ENCODE assay signal across 8 mouse cellular contexts in the genomic region with DNA sequence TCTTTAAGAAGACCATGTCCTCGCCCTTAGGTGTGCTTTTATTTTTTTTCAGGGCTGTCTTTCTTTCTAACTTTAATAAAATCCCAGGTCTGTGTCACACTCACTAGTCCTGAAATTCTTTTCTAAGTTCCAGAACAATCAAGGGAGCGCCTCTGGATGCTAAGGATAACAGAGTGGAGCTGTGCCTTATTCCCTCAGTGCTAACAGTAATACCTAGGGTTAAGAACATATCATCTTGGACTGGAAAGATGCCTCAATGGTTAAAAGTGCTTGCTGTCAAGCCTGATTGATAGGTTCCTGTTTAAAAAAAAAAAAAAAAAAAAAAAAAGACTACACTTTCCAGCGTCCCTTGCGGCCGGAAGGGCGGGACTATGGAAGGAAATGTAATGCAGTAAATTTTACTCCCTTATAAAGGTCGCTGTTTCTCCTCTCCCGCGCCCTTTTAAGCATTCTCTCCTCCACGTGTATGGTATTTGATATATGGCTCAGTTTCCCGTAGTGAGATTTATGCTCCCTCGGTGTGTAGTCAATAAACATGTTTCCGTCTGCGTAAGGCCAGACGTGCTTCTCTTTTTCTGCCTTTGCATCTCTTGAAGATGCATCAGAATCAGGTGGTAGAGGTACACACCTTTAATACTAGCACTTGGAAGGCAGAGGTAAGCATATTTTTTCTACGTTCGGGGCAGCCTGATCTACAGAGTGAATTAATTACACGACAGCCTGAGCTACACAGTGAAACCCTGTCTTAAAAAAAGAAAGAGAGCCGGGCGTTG. TPM values are rescaled to one million over a fixed set of nuclear protein-coding genes. Genes with fewer than 3 reads are reported as not detected.
DNase-seq lines count a peak whose midpoint lies in the region; ATAC-seq lines count a peak whose summit lies in the region.

No protein-coding gene starts in this region.

- 18% methylated on average over 20 of the region's 20 CpGs for WGBS in forebrain, embryonic 16.5 days
- WGBS in hindbrain, embryonic 12.5 days = 21% methylated on average over 20 of the region's 20 CpGs

- H3K4me3 ChIP-seq in forebrain, embryonic 16.5 days (replicated peaks; ENCODE audit: low read length) = peak overlapping the region; percentile 64
- H3K4me3 ChIP-seq in hindbrain, embryonic 12.5 days = peak overlapping the region; percentile 55

- no peaks in the 10 kb centered on the region for H3K27me3 ChIP-seq in forebrain, embryonic 16.5 days (replicated peaks; ENCODE audit: control insufficient read depth, insufficient read depth, low read length)
- no peaks in the 10 kb centered on the region for H3K27me3 ChIP-seq in hindbrain, embryonic 12.5 days

- H3K9ac ChIP-seq in forebrain, embryonic 16.5 days (replicated peaks; ENCODE audit: low read depth, low read length) = peak overlapping the region; percentile 68
- H3K9ac ChIP-seq in hindbrain, embryonic 12.5 days = peak overlapping the region; percentile 64

- peak; percentile 89 for ATAC-seq in forebrain, embryonic 16.5 days
- peak; percentile 58 for ATAC-seq in hindbrain, embryonic 12.5 days (ENCODE audit: low FRiP score)

- H3K4me2 ChIP-seq in forebrain, embryonic 16.5 days (ENCODE audit: low read length) = peak overlapping the region; percentile 55
- H3K4me2 ChIP-seq in hindbrain, embryonic 12.5 days (replicated peaks) = peak overlapping the region; percentile 50

- DNase-seq in MEL-GATA-1-ER (ENCODE audit: extremely low read depth, low read depth) = peak; percentile 69
- peak; percentile 57 for DNase-seq in cerebellum, adult 11-12 months
- peak; percentile 43 to 56 for DNase-seq in layer of hippocampus, postnatal 14 days (ENCODE audit: low spot score in 2 of 2)
- DNase-seq in lung, postnatal 14 days = peak; percentile 58
- DNase-seq in retina, embryonic 14.5 days (ENCODE audit: low spot score) = peak; percentile 61
- peak; percentile 77 for DNase-seq in thymus, postnatal 4 days

- peak overlapping the region; percentile 76 for H3K27ac ChIP-seq in forebrain, embryonic 16.5 days (ENCODE audit: low read length)
- H3K27ac ChIP-seq in hindbrain, embryonic 12.5 days = peak overlapping the region; percentile 67; the same call in 1 of the 2 replicates

- H3K4me1 ChIP-seq in forebrain, embryonic 16.5 days (replicated peaks; ENCODE audit: control insufficient read depth, insufficient read depth, low read length) = no peaks in the 10 kb centered on the region
- H3K4me1 ChIP-seq in hindbrain, embryonic 12.5 days = no peaks in the 10 kb centered on the region

- no peaks in the 10 kb centered on the region for H3K36me3 ChIP-seq in forebrain, embryonic 16.5 days (ENCODE audit: control insufficient read depth, insufficient read depth)
- H3K36me3 ChIP-seq in hindbrain, embryonic 12.5 days = no peaks in the 10 kb centered on the region

- H3K9me3 ChIP-seq in forebrain, embryonic 16.5 days (ENCODE audit: control insufficient read depth, low read length) = no peaks in the 10 kb centered on the region
- no peaks in the 10 kb centered on the region for H3K9me3 ChIP-seq in hindbrain, embryonic 12.5 days (replicated peaks)

RNA-seq across cellular contexts. Expression of gene Fam69a, which starts 14.1 kb away (rescaled TPM):
- 38.7 and 43.2 TPM in 2 replicates for polyA plus RNA-seq in forebrain, embryonic 16.5 days (2015; fragmentation: Nextera tagmentation; extraction: Ambion mirVana)
- 31.0 and 31.4 TPM in 2 replicates for polyA plus RNA-seq in hindbrain, embryonic 12.5 days (2016; fragmentation: Nextera tagmentation; extraction: Ambion mirVana)
- total RNA-seq in layer of hippocampus, postnatal 14 days (2021) = 10 to 100 TPM; 33.2 to 44.4 TPM

Comparison
In these comparisons a context has a peak if more than half of its experiments do, and no peak if none do; other contexts are left out.
1. Peak in every context shown above with its lines: DNase-seq, ATAC-seq, H3K4me3 ChIP-seq and H3K27ac ChIP-seq.